Mouse (Mus musculus): ENCODE data around the gene Icam4. TPM values are rescaled to one million over a fixed set of nuclear protein-coding genes. Genes with fewer than 3 reads are reported as not detected.
A peak's percentile ranks its signal among the peaks of the same experiment; 100 is the strongest.
"Not testable (repeated sequence)": the region's sequence is repeated elsewhere in the genome, so short reads cannot be mapped to it uniquely, and the experiment has no call there.

Icam4 gene
- not detected for total RNA-seq (2021)

DNA sequence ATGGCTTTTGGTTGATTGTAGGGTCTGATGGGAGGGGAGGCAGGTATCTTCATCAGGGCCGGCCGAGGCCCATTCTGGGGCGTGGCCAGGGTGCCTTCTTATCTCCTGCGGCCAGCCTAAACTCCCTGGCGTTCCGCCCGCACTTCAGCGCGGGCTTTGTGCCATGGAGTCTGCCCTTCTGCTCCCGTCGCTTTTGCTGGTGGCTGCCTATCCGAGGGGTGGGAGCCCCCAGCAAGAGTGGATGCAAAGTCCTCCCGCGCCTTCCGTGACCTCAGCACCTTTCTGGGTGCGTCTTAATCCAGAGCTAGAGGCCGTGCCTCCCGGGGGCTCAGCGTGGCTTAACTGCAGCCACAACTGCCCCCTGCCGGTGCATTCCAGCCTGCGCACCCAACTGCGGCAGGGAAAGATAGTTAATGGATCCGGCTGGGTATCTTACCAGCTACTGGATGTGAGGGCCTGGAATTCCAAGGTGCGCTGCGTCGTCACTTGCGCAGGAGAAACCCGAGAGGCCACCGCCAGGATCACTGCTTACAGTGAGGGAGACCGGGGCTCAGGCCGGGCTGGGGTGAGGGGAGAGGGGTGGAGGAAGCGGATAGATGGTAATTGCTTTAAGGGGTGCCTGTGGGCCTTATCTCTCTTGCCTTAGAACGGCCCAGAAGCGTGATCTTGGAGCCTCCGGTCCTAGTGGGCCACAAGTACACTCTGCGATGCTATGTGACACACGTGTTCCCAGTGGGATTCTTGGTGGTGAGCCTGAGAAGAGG, at the start of gene Icam4:
TSS of gene Icam4 (plus strand) at position 83 of the 764 bp plus-strand sequence.
- intact Hi-C loops (cut with DNase I): loop anchor here (10.0 kb wide), 1 partner anchor 105 kb away; the partner anchor contains the start of gene Tyk2
- peak; percentile 69 for DNase-seq

DNA sequence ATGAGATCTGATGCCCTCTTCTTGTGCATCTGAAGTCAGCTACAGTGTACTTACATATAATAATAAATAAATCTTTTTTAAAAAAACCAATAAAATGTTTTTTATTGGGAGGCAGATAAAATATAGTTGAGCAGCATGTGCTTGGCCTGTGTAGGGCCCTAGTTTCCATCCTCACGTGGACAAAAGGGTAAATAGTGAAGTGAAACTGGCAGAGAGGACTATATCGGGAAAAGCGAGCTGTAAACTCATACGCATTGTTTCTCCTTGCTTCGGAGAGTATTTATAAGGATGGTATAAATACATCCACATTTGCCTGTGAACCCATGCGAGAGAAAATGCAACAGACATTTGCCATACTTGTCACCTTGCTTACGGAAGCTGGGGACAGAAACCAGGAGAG, 49.4 kb upstream of the Icam4 start:
- intact Hi-C loops (cut with DNase I): no loop called here
- DNase-seq: no peak

DNA sequence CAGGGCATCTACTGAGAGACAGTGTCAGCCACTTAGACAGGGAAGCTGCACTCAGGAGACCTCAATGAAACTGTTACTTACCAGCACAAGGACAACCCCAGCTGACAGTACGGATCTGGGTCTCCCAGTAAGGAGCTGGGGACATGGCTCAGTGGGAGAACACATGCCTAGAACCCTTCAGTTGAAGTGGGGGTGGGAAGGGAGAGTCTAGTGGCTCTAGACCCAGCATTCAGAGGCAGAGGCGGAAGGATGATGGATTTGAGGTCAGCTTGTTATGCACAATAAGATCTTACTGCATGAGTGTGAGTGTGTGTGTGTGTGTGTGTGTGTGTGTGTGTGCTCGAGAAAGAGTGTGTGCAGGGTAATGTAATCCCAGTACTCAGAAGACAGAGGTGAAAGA, 47.0 kb upstream of the Icam4 start:
- intact Hi-C loops (cut with DNase I): no loop called here
- no peak for DNase-seq

DNA sequence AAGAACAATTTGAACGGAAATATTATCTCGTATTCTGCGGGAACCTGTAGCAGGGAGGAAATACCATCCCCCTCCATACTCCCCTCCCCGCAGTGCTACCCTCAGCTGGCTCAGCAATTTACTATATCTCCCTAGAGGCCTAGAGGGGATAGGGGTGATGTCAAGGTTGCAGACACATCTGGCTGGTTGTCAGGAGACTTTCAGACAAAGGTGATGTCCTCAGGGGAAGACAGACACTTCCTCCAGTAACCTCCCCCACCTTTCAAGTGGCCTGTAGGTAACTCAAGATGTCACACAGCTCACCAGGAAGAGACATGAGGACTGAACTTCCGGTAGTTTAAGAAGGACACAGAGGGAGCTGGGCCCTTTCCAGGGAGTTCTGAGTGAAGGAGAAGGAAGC, 46.0 kb upstream of the Icam4 start:
- no peak for DNase-seq
- intact Hi-C loops (cut with DNase I): no loop called here

DNA sequence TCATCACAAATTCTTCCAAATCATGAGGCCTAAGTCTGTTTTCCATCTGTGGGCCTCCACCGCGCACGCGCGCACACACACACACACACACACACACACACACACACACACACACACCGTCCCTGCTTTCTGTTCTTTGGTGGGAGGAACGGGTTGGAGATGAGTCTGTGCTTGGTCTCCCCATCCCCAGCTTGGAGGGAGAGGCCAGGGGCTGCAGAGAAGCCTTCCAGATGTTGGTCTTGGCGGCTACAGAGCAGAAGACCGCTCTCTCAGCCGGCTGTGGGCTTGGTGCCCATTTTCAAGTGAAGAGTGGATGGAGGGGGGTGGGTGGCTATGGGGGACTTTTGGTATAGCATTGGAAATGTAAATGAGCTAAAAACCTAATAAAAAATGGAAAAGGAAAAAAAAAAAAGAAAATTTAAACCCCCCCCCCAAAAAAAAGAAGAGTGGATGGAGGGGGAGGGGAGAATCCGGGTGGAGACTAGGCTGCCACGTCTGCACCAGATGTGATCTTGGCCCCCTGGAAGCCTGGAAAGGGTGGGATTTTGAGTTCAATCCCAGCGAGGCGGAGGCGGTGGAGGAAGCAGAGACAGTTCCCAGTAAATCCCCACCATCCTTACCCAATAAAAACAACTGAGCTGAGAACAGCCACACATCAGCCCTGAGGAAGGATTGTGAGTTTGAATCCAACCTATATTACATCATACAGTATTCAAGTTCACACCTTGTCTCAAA, 42.1 kb upstream of the Icam4 start:
- no peak for DNase-seq
- intact Hi-C loops (cut with DNase I): no loop called here

DNA sequence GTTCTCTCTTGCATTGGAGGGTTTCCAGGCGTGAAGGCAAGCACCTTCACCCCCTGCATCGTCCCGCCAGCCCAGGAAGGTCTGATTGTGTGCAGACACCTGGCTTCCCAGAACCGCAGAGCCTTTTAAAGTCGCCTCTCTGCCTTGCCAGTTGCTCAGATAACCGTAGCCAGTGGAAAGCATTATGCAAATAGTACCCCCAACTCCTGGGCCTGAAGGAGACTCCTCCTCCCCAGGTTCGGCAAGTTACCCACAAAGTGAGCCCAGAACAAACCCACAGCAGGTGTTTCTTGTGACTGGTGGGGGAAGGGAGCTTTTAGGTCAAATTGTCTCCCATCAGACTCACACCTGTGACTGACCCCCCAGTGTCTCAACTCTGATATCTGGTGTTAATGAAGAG, 41.2 kb upstream of the Icam4 start:
- no peak for DNase-seq
- intact Hi-C loops (cut with DNase I): no loop called here

DNA sequence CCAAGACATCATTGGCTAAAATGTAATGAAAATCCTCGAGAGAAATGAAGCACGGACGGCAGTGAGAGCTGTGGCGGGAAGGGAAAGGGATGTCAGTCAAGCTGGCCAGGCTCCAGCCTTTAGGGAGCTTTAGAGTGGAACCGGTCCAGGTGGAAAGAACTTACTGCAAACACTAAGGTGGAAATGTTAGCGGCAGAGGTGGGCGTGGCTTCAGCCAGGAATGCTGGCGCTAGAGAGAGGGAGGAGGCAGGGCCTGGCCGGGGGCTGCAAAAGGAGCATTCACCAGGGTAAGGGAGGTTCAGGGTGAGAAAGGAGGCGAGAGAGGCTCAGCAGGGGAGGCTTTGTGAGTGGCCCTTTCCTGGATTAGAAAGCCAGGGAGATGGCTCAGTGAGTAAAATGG, 38.3 kb upstream of the Icam4 start:
- intact Hi-C loops (cut with DNase I): no loop called here
- DNase-seq: peak; percentile 19

DNA sequence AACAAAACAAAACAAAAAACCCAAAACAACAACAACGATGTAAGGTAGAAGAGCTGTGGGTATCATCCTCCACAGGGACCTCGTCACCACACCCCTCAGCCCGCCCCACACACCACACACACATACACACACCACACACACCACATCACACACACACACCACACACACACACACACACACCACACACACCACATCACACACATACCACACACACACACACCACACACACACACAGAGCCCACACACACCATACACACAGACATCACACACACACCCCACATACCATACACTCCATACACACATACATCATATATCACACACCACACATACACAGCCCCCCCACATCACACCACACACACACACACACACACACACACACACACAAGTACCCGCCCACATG, 37.6 kb upstream of the Icam4 start:
- intact Hi-C loops (cut with DNase I): no loop called here

DNA sequence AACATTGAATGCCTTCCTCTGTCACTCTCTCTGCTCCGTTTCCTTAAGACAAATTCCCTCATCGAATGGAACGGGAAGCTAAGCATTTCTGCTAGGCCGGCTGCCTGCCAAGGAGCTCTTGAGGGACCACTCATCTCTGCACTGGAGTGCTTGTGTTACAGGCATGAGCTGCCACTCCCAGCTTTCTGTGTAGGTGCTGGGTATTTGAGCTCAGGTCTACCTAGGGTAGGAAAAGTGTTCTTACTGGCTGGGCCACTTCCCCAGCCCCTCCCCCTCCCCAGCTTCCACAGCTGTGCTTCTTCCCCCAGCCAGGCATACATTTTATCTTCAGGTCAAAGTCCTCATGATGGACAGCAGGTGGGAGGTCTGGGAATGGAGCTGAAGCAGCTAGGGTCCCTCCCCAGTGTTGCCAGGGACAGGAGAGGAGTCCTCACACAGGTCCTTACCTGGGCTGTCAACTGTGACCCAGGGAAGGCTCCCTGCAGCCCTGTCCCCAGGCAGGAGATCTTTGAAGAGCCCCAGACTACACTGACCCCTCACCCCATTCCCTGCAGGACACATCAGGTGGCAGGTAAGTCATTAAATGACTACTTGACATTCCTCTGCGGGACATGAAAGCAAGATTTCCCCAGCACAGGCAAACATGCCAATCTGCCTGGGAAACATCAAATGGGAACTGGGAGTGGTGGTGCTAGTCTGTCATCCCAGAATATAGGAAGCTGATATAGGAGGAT, 35.8 kb upstream of the Icam4 start:
- intact Hi-C loops (cut with DNase I): no loop called here
- no peak for DNase-seq

More for the DNA sequence above, 37.6 kb upstream of the Icam4 start:
- DNase-seq: no peak

DNA sequence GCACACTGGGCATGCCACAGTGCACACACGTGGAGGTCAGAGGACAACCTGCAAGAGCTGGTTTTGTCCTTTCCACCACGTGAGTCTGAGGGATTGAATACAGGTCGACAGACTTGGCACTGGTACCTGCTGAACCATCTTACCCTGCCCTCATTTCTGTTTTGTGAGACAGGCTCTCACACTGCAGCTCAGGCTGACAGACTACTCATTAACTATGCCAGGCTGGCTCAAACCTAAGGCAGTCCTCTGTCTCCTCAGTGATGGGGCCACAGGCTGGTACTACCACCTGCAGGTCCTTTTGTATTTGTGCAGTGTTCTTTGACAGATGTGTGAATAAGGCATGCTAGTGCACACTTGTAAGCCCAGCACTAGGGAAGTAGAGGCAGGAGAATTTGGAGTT, 34.1 kb upstream of the Icam4 start:
- no peak for DNase-seq
- intact Hi-C loops (cut with DNase I): loop anchor here (5.0 kb wide), 1 partner anchor 93 kb away; no protein-coding TSS in a partner anchor

DNA sequence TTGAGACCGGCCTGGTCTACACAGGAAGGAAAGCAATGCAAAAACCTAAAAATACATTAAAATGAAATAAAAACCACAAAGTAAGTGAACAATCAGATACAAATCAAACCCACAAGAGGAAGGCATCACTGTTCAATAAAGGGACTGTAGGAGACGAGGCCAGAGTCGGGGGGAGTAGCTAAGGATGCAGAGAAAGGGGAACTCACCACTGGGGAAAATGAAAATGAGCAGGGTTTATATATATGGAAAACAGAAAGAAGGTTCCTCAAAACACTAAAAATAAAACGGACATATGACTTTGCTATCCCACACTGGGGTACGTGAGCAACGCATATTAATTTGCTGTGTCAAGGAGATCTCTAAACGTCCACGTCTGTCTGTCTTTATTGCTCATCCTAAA, 32.1 kb upstream of the Icam4 start:
- intact Hi-C loops (cut with DNase I): loop anchor here (5.0 kb wide), 1 partner anchor 95 kb away; no protein-coding TSS in a partner anchor

DNA sequence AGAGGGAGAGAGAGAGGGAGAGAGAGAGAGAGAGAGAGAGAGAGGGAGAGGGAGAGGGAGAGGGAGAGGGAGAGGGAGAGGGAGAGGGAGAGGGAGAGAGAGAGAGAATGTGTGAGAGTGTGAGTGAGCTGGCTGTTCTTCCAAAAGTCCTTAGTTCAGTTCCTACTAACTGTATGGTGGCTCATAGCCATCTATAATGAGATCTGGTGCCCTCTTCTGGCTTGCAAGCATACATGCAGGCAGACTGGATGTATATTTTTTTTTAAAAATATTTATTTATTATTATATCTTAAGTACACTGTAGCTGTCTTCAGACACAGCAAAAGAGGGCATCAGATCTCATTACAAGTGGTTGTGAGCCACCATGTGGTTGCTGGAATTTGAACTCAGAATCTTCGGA, 30.8 kb upstream of the Icam4 start:
- not testable (repeated sequence) for DNase-seq
- intact Hi-C loops (cut with DNase I): loop anchor here (5.0 kb wide), 1 partner anchor 96 kb away; no protein-coding TSS in a partner anchor

More for the DNA sequence above, 32.1 kb upstream of the Icam4 start:
- no peak for DNase-seq

DNA sequence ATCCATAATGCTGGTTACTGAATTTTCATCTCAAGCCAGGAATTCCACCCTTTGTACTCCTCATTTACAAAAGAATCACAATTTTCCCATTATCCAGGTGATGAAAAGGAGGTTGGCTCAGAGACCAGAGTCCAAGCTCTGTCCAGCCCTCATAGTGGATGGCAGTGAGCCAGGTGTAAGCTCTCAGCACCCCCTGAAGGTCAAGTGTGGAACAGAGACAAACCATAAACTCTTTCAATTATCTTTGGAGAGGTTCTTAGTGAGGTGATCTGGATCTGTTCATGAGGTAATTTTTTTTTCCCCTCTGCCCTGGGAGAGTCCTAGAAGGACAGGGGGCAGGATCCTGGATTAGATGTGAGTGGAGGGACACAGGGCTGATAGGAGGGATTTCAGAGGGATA, 28.4 kb upstream of the Icam4 start:
- intact Hi-C loops (cut with DNase I): no loop called here

DNA sequence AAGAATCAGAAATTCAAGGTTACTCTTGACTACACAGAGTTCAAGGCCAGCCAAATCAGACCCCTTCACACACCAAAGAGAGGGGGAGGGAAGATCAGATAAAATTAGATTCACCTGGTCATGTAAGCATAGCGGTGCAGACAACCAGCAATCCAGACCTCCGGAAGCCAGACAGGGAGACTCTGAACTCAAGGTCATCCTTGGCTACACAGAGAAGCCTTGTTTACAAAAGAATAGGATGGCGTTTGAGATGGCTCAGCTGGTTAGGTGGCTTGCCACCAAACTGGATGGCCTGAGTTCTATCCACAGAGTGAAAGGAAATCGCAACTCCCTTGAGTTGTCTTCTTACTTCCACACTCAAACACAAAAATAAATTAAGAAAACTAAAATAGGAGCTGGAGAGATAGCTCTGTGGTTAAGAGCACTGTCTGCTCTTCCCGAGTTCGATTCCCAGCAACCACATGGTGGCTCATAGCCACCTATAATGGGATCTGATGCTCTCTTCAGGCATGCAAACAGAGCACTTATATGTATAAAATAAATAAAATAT, 27.4 kb upstream of the Icam4 start:
- intact Hi-C loops (cut with DNase I): no loop called here
- no peak for DNase-seq

More for the DNA sequence above, 28.4 kb upstream of the Icam4 start:
- DNase-seq: no peak

DNA sequence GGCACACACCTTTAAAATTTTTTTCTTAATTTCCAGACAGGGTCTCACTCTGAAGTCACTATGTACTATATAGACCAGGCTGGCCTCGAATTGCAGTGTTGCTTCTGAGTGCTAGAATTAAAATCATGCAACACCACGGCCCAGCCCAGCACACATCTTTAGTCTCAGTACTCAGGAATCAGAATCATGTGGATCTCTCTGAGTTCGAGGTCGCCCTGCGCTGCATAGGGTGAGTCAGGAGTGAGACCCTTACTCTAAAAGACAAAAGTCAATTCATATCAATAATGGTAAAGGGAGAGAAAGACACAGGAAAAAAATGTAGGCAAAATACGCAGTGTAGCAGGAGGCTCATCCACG, 26.9 kb upstream of the Icam4 start:
- DNase-seq: no peak
- intact Hi-C loops (cut with DNase I): no loop called here

DNA sequence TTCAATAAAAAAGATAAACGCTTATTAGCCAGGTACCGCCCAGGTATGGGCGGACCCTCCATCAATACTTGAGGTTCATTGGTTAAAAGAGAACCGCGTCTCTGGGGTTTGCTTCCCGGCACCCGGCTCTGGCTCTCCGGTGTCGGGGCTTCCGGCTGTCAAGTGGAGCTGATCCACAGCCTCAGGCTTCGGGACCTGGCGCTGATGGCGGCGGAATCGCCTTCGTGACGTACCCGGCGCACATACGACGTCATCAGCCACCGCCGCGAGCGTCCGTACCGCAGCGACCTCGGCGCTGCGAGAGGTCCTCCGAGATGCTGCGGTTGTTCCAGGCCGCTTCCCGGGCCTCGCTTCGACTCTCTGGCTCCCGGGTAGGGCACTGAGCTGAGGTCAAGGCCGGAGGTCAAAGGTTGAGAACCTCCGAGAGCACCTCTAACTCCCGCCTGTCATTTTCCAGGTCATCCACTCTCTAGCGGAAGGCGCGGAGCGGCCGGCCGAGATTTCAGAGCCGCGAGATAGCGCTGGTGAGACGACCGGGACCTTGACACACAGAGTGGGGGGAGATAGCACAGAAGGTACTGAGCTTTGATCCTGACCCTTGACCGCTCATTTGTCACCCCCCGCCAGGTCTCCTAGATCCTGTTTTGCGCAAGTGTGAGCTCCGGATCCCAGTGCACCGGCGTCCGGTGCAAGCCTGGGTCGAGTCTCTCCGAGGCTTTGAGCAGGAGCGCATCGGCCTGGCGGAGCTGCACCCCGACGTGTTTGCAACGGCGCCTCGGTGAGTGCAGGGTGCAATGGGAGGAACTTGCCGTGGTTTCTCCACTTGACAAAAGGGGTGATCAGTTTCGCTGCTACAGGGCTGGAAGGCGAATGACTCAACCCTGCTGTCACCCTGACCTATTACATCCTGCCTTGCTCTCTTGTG, 26.3 kb upstream of the Icam4 start, which contains the start of gene Mrpl4:
TSS of gene Mrpl4 (plus strand) at position 112 of the 925 bp plus-strand sequence.
- intact Hi-C loops (cut with DNase I): no loop called here
- DNase-seq: peak; percentile 90

DNA sequence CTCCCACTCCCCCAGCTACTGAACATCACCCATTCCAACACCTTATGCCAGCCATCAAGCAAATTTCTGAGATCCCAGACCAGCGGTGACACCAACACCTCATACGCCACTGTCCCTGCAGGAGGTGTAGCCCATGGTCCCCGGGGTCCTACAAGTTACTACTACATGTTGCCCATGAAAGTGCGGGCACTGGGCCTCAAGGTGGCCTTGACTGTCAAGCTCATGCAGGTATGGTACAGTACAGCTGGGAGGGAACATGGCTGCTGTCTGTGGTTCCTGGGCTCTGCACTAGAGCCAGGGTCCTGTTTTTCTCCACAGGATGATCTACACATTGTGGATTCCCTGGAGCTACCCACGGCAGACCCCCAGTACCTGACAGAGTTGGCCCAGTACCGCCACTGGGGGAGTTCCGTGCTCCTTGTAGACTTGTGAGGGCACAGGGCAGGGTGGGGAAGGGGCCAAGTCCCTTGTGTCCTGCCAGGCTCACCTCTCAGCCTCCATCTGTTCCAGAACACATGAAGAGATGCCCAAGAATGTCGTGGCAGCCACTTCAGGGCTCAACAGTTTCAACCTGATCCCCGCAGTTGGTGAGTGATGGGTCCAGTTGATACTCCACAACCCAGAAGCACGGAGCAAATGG, 21.7 kb upstream of the Icam4 start:
- intact Hi-C loops (cut with DNase I): no loop called here

DNA sequence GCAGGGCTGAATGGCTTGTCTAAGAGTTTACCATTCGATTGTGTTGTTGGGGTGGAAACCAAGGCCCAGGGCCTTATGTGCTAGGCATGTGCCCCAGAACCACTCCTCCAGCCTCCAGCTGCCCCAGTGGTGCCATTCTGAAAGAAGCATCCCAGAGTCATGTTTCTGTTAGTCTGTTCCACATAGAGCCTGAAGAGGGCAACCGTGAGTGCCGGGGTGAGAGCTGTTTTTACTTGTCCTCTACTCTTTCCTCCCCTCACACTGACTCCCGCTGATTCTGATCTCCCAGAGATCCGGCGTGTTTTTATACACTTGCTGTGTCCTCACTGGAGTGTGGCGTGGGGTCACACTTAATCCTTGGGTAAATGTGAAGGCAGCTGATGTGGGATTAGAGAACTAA, 21.2 kb upstream of the Icam4 start:
- intact Hi-C loops (cut with DNase I): no loop called here
- DNase-seq: no peak

More for the DNA sequence above, 21.7 kb upstream of the Icam4 start:
- DNase-seq: no peak

DNA sequence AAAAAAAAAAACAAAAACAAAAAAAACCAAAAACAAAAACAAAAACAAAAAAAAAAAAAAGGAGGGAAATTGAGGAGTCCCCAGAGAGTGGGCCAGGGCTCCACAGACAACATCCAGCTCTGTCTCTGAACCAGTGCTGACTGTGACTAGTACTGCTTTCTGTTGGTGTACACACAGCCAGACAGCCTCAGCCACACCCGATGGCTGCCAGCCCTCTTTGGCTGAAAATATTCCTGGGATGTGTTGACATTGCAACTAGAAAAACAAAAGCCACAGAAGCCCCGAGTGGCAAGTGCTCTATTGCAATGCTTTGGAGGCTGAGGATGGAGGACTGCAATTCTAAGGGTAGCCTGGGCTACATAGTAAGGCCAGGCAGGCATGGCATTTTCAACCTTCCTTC, 18.8 kb upstream of the Icam4 start:
- no peak for DNase-seq
- intact Hi-C loops (cut with DNase I): no loop called here

All from left cerebral cortex, postnatal 4 days (tissue).